Mouse (Mus musculus) telencephalon, adult 2 months (tissue): ENCODE results near the gene Hoxa10.
A peak's percentile ranks its signal among the peaks of the same experiment; 100 is the strongest.

ENCODE experiments used
- DNase-seq: peaks from one replicate; pipeline ENCODE4 v3.0.0-alpha.2; 2011; ENCODE audit warnings: low read depth, low spot score

Hoxa10 gene

GRCm38 (mm10) chr6:52263321-52263585, 22.6 kb upstream of the Hoxa10 start:
- no peak for DNase-seq

GRCm38 (mm10) chr6:52262463-52263320, 22.0 kb upstream of the Hoxa10 start:
- no peak for DNase-seq

- DNase-seq: no peak
Observed at GRCm38 (mm10) chr6:52261751-52262462, 21.3 kb upstream of the Hoxa10 start.

- no peak for DNase-seq
Observed at GRCm38 (mm10) chr6:52260654-52261575, 20.3 kb upstream of the Hoxa10 start, which contains the start of gene Hoxa13. TSS of gene Hoxa13 (minus strand) at chr6:52260880.

- no peak for DNase-seq
Observed at GRCm38 (mm10) chr6:52259811-52260261, 19.2 kb upstream of the Hoxa10 start.

GRCm38 (mm10) chr6:52259081-52259790, 18.6 kb upstream of the Hoxa10 start:
- DNase-seq: no peak

GRCm38 (mm10) chr6:52256956-52257355, 16.3 kb upstream of the Hoxa10 start:
- DNase-seq: peak; percentile 18

GRCm38 (mm10) chr6:52253511-52254500, 13.2 kb upstream of the Hoxa10 start:
- DNase-seq: no peak

GRCm38 (mm10) chr6:52252775-52253376, 12.2 kb upstream of the Hoxa10 start:
- no peak for DNase-seq

GRCm38 (mm10) chr6:52252016-52252774, 11.5 kb upstream of the Hoxa10 start:
- no peak for DNase-seq

- no peak for DNase-seq
Observed at GRCm38 (mm10) chr6:52251177-52251879, 10.7 kb upstream of the Hoxa10 start.

GRCm38 (mm10) chr6:52249826-52250225, 9.2 kb upstream of the Hoxa10 start:
- no peak for DNase-seq

GRCm38 (mm10) chr6:52249415-52249738, 8.7 kb upstream of the Hoxa10 start:
- no peak for DNase-seq

GRCm38 (mm10) chr6:52248638-52249414, 8.2 kb upstream of the Hoxa10 start:
- DNase-seq: no peak

GRCm38 (mm10) chr6:52247766-52248637, 7.3 kb upstream of the Hoxa10 start:
- no peak for DNase-seq

- no peak for DNase-seq
Observed at GRCm38 (mm10) chr6:52246916-52247315, 6.3 kb upstream of the Hoxa10 start.

- DNase-seq: no peak
Observed at GRCm38 (mm10) chr6:52246403-52246803, 5.7 kb upstream of the Hoxa10 start.
